Mouse (Mus musculus) liver, embryonic 14.5 days (tissue): ENCODE measurements at regions not wholly inside any gene's neighbourhood (a gene's known extent, or its start where the extent isn't known, plus 50 kb on each side); places are given as distances from the start of the nearest gene placed in this dataset.

Source experiments
- CTCF ChIP-seq: IDR thresholded peaks from 2 replicates; pipeline ENCODE4 v1.5.1; 2016; ENCODE audit warnings: antibody characterized with exemption, low read depth, control low read depth
- EP300 ChIP-seq: IDR thresholded peaks from 2 replicates; pipeline ENCODE4 v1.6.1; 2016; ENCODE audit warnings: antibody characterized with exemption, low read depth

DNA sequence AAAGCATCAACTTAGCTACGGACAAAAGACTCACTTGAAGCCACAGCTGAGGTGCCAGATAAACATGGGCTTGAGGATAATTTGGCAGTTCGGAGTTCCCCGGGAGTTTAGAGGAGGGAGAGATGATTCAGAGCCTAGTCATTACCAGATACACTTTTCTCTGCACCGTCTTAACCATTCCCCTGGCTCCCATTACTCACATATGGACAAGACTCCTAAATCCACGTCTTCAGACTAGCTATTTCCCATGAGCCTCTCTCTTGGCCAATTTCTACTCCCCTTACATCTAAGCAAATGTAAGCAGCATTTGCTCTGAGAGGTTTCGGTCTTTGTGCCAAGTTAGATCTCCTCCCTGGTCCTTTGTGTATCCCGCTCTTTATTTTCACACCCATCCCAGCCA, 100.4 kb upstream of the Olfm4 start:
- TF ChIP-seq CTCF (no peak), EP300 (no peak)
